8 mouse cellular contexts compared by ENCODE assay signal in the genomic region with DNA sequence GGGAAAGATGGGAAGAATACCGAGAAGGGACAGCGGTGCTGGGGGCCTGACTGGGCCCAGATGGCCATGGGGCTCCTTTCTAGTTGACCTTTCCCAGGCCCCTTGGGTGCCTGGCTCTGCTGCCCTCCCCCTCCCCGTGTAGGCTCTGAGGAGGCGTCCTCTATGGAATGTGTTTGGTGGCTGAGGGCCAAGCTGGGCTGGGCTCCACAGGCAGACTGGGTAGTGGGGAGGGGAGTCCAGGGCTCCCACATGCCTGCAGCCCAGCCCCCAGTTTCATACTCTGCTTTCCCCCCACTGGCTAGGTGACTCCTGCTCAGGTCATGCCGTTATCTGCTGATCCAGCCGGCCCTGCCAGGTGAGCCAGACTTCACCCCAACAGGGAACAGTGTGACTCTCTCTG. TPM values are rescaled to one million over a fixed set of nuclear protein-coding genes. Genes with fewer than 3 reads are reported as not detected.
DNase-seq lines count a peak whose midpoint lies in the region; ATAC-seq lines count a peak whose summit lies in the region.

No protein-coding gene starts in this region.

- intact Hi-C loops in gastrocnemius, postnatal 36 days (cut with DNase I) = no loop called here

- peak; percentile 40 to 52 for DNase-seq in frontal cortex, postnatal 10 days (ENCODE audit: low spot score in 2 of 2)
- DNase-seq in gastrocnemius, postnatal 36 days = no peak
- DNase-seq in MN1 (ENCODE audit: low spot score) = no peak

- no peaks in the 10 kb centered on the region for H3K27me3 ChIP-seq in forebrain, embryonic 15.5 days
- no peaks in the 10 kb centered on the region for H3K27me3 ChIP-seq in intestine, embryonic 15.5 days (replicated peaks)
- no peaks in the 10 kb centered on the region for H3K27me3 ChIP-seq in limb, embryonic 13.5 days
- H3K27me3 ChIP-seq in midbrain, embryonic 16.5 days (ENCODE audit: control insufficient read depth, insufficient read depth, low read depth, low read length) = no peaks in the 10 kb centered on the region

- ATAC-seq in frontal cortex, adult (ENCODE audit: low TSS enrichment) = no peak
- ATAC-seq in forebrain, embryonic 15.5 days (replicated peaks) = no peak
- peak; percentile 15; the same call in 1 of the 2 replicates for ATAC-seq in intestine, embryonic 15.5 days
- ATAC-seq in limb, embryonic 13.5 days (ENCODE audit: low FRiP score, low read depth) = no peak
- no peak for ATAC-seq in midbrain, embryonic 16.5 days

- peak overlapping the region; percentile 65; the same call in 1 of the 2 replicates for H3K4me3 ChIP-seq in forebrain, embryonic 15.5 days
- H3K4me3 ChIP-seq in intestine, embryonic 15.5 days (replicated peaks) = no peak overlapping the region
- H3K4me3 ChIP-seq in limb, embryonic 13.5 days = peak overlapping the region; percentile 75
- no peak overlapping the region for H3K4me3 ChIP-seq in midbrain, embryonic 16.5 days (ENCODE audit: low read depth, low read length)

- H3K27ac ChIP-seq in forebrain, embryonic 15.5 days (replicated peaks) = peak overlapping the region; percentile 100
- H3K27ac ChIP-seq in intestine, embryonic 15.5 days = 0 out of 2 replicates have a peak overlapping the region, but pooled peaks have one; percentile 98
- H3K27ac ChIP-seq in limb, embryonic 13.5 days = peak overlapping the region; percentile 100
- H3K27ac ChIP-seq in midbrain, embryonic 16.5 days (ENCODE audit: low read length) = peak overlapping the region; percentile 99; the same call in 1 of the 2 replicates

- H3K4me1 ChIP-seq in forebrain, embryonic 15.5 days = peaks cover 42% of the 10 kb centered on the region
- peaks cover 45% of the 10 kb centered on the region for H3K4me1 ChIP-seq in intestine, embryonic 15.5 days (replicated peaks)
- H3K4me1 ChIP-seq in limb, embryonic 13.5 days = peaks cover 53% of the 10 kb centered on the region
- peaks cover 43% of the 10 kb centered on the region for H3K4me1 ChIP-seq in midbrain, embryonic 16.5 days (ENCODE audit: control insufficient read depth, insufficient read depth, low read length)

- H3K36me3 ChIP-seq in forebrain, embryonic 15.5 days = peaks cover 33% of the 10 kb centered on the region
- H3K36me3 ChIP-seq in intestine, embryonic 15.5 days = no peaks in the 10 kb centered on the region
- peaks cover 45% of the 10 kb centered on the region for H3K36me3 ChIP-seq in limb, embryonic 13.5 days
- peaks cover 4% of the 10 kb centered on the region; the same call in 1 of the 2 replicates for H3K36me3 ChIP-seq in midbrain, embryonic 16.5 days (ENCODE audit: control insufficient read depth, insufficient read depth, low read length)

- H3K9ac ChIP-seq in forebrain, embryonic 15.5 days (replicated peaks) = 0 out of 2 replicates have a peak overlapping the region, but pooled peaks have one; percentile 2
- H3K9ac ChIP-seq in intestine, embryonic 15.5 days = peak overlapping the region; percentile 28; the same call in 1 of the 2 replicates
- peak overlapping the region; percentile 59 for H3K9ac ChIP-seq in limb, embryonic 13.5 days
- 0 out of 2 replicates have a peak overlapping the region, but pooled peaks have one; percentile 22 for H3K9ac ChIP-seq in midbrain, embryonic 16.5 days (ENCODE audit: low read depth, low read length)

- WGBS in forebrain, embryonic 15.5 days = 43% methylated on average over 4 of the region's 6 CpGs
- WGBS in intestine, embryonic 15.5 days = 27% methylated on average over 6 of the region's 6 CpGs
- 49% methylated on average over 6 of the region's 6 CpGs for WGBS in limb, embryonic 13.5 days
- WGBS in midbrain, embryonic 16.5 days = 62% methylated on average over 6 of the region's 6 CpGs

- no peaks in the 10 kb centered on the region for H3K9me3 ChIP-seq in forebrain, embryonic 15.5 days
- H3K9me3 ChIP-seq in intestine, embryonic 15.5 days = no peaks in the 10 kb centered on the region
- no peaks in the 10 kb centered on the region for H3K9me3 ChIP-seq in limb, embryonic 13.5 days
- H3K9me3 ChIP-seq in midbrain, embryonic 16.5 days (replicated peaks; ENCODE audit: control insufficient read depth, low read length, poor library complexity, severe bottlenecking) = no peaks in the 10 kb centered on the region

- H3K4me2 ChIP-seq in forebrain, embryonic 15.5 days (replicated peaks) = peak overlapping the region; percentile 91
- peak overlapping the region; percentile 42 for H3K4me2 ChIP-seq in intestine, embryonic 15.5 days (replicated peaks)
- H3K4me2 ChIP-seq in limb, embryonic 13.5 days (replicated peaks) = peak overlapping the region; percentile 87
- peak overlapping the region; percentile 79 for H3K4me2 ChIP-seq in midbrain, embryonic 16.5 days (ENCODE audit: low read length)

RNA-seq across cellular contexts. Expression of a gene that starts 3.8 kb away (rescaled TPM):
- polyA plus RNA-seq in forebrain, embryonic 15.5 days (2015; fragmentation: Nextera tagmentation; extraction: Ambion mirVana) = 20.7 and 23.5 TPM in 2 replicates
- polyA plus RNA-seq in intestine, embryonic 15.5 days (2015; fragmentation: Nextera tagmentation; extraction: Ambion mirVana) = 7.1 TPM in 2 replicates
- 13.0 and 13.4 TPM in 2 replicates for polyA plus RNA-seq in limb, embryonic 13.5 days (2015; fragmentation: Nextera tagmentation; extraction: Ambion mirVana)
- polyA plus RNA-seq in midbrain, embryonic 16.5 days (2015; fragmentation: Nextera tagmentation; extraction: Ambion mirVana) = 17.9 and 19.1 TPM in 2 replicates
- under 1 TPM; 0.64 to 0.99 TPM for total RNA-seq in gastrocnemius, postnatal 36 days (2021)

RNA-seq across cellular contexts. Expression of a gene that starts 16.6 kb away (rescaled TPM):
- 568 and 598 TPM in 2 replicates for polyA plus RNA-seq in forebrain, embryonic 15.5 days (2015; fragmentation: Nextera tagmentation; extraction: Ambion mirVana)
- polyA plus RNA-seq in intestine, embryonic 15.5 days (2015; fragmentation: Nextera tagmentation; extraction: Ambion mirVana) = 619 and 707 TPM in 2 replicates
- polyA plus RNA-seq in limb, embryonic 13.5 days (2015; fragmentation: Nextera tagmentation; extraction: Ambion mirVana) = 711 TPM in 2 replicates
- 674 and 688 TPM in 2 replicates for polyA plus RNA-seq in midbrain, embryonic 16.5 days (2015; fragmentation: Nextera tagmentation; extraction: Ambion mirVana)
- total RNA-seq in gastrocnemius, postnatal 36 days (2021) = 100 to 1,000 TPM; 245 to 268 TPM

RNA-seq across cellular contexts. Expression of a gene that starts 16.7 kb away (rescaled TPM):
- polyA plus RNA-seq in forebrain, embryonic 15.5 days (2015; fragmentation: Nextera tagmentation; extraction: Ambion mirVana) = 17.3 and 18.4 TPM in 2 replicates
- 16.1 and 17.2 TPM in 2 replicates for polyA plus RNA-seq in intestine, embryonic 15.5 days (2015; fragmentation: Nextera tagmentation; extraction: Ambion mirVana)
- polyA plus RNA-seq in limb, embryonic 13.5 days (2015; fragmentation: Nextera tagmentation; extraction: Ambion mirVana) = 13.4 and 14.2 TPM in 2 replicates
- polyA plus RNA-seq in midbrain, embryonic 16.5 days (2015; fragmentation: Nextera tagmentation; extraction: Ambion mirVana) = 12.5 and 13.1 TPM in 2 replicates
- total RNA-seq in gastrocnemius, postnatal 36 days (2021) = 1 to 10 TPM; 5.9 to 6.6 TPM

RNA-seq across cellular contexts. Expression of a gene that starts 25.0 kb away (rescaled TPM):
- 32.0 and 36.5 TPM in 2 replicates for polyA plus RNA-seq in forebrain, embryonic 15.5 days (2015; fragmentation: Nextera tagmentation; extraction: Ambion mirVana)
- 21.3 and 22.4 TPM in 2 replicates for polyA plus RNA-seq in intestine, embryonic 15.5 days (2015; fragmentation: Nextera tagmentation; extraction: Ambion mirVana)
- polyA plus RNA-seq in limb, embryonic 13.5 days (2015; fragmentation: Nextera tagmentation; extraction: Ambion mirVana) = 29.0 and 31.1 TPM in 2 replicates
- 31.5 and 34.1 TPM in 2 replicates for polyA plus RNA-seq in midbrain, embryonic 16.5 days (2015; fragmentation: Nextera tagmentation; extraction: Ambion mirVana)
- total RNA-seq in gastrocnemius, postnatal 36 days (2021) = 1 to 10 TPM; 7.8 to 8.3 TPM

RNA-seq across cellular contexts. Expression of a gene that starts 39.4 kb away (rescaled TPM):
- polyA plus RNA-seq in forebrain, embryonic 15.5 days (2015; fragmentation: Nextera tagmentation; extraction: Ambion mirVana) = 16.5 and 16.7 TPM in 2 replicates
- polyA plus RNA-seq in intestine, embryonic 15.5 days (2015; fragmentation: Nextera tagmentation; extraction: Ambion mirVana) = 12.5 and 13.4 TPM in 2 replicates
- polyA plus RNA-seq in limb, embryonic 13.5 days (2015; fragmentation: Nextera tagmentation; extraction: Ambion mirVana) = 9.0 and 11.8 TPM in 2 replicates
- 12.1 and 13.7 TPM in 2 replicates for polyA plus RNA-seq in midbrain, embryonic 16.5 days (2015; fragmentation: Nextera tagmentation; extraction: Ambion mirVana)
- 10 to 100 TPM; 11.6 to 11.8 TPM for total RNA-seq in gastrocnemius, postnatal 36 days (2021)

Comparison
In these comparisons a context has a peak if more than half of its experiments do, and no peak if none do; other contexts are left out.
1. DNase-seq: peak in frontal cortex, postnatal 10 days (2 of 2); none in gastrocnemius, postnatal 36 days (0 of 2) and MN1 (single experiment).
2. H3K4me3 ChIP-seq: peak in forebrain, embryonic 15.5 days (single experiment) and limb, embryonic 13.5 days (single experiment); none in intestine, embryonic 15.5 days (single experiment) and midbrain, embryonic 16.5 days (single experiment).
3. H3K9ac ChIP-seq: peak in every context shown above with its lines; median percentile 59 in limb, embryonic 13.5 days; 28 in intestine, embryonic 15.5 days; 22 in midbrain, embryonic 16.5 days; 2 in forebrain, embryonic 15.5 days.
4. Peak in every context shown above with its lines, with median percentiles within 50 percentile points of each other: H3K27ac ChIP-seq and H3K4me2 ChIP-seq.